Mouse (Mus musculus) limb, embryonic 10.5 days (tissue): ENCODE data around the gene Gm26965. TPM values are rescaled to one million over a fixed set of nuclear protein-coding genes. Genes with fewer than 3 reads are reported as not detected.
"Not testable (repeated sequence)": the region's sequence is repeated elsewhere in the genome, so short reads cannot be mapped to it uniquely, and the experiment has no call there.

Experiments
- DNase-seq: peaks from one replicate; pipeline ENCODE4 v3.0.0-alpha.2; 2017; ENCODE audit warnings: low spot score
- H3K27ac ChIP-seq: fragments of 300-500 bp; sonication (generic); 2 replicates; pipeline ENCODE4 v1.5.1; 2016; ENCODE audit warnings: mild to moderate bottlenecking
- H3K27me3 ChIP-seq: fragments of 300-500 bp; sonication (generic); 2 replicates; pipeline ENCODE4 v1.6.1; 2016; ENCODE audit warnings: low read depth, mild to moderate bottlenecking; ENCODE audit not compliant: poor library complexity, severe bottlenecking
- H3K36me3 ChIP-seq: fragments of 300-500 bp; sonication (generic); 2 replicates; pipeline ENCODE4 v1.6.1; 2016; ENCODE audit warnings: mild to moderate bottlenecking, moderate library complexity
- H3K4me1 ChIP-seq: fragments of 300-500 bp; sonication (generic); 2 replicates; pipeline ENCODE4 v1.6.1; 2016
- H3K4me3 ChIP-seq: fragments of 300-500 bp; sonication (generic); 2 replicates; pipeline ENCODE4 v1.5.1; 2016; ENCODE audit warnings: mild to moderate bottlenecking, moderate library complexity
- H3K9me3 ChIP-seq: fragments of 300-500 bp; sonication (generic); replicated peaks from 2 replicates; pipeline ENCODE4 v1.6.1; 2016; ENCODE audit warnings: mild to moderate bottlenecking
- WGBS: fragments of 180-500 bp; shearing (Covaris S2); methylation state at CpG from one replicate; pipeline ENCODE4 v1.1.7; 2016; 5-methylcytosine and 5-hydroxymethylcytosine counted together
- polyA plus RNA-seq: library from polyadenylated mRNA; unstranded; fragments of >200 nt; fragmentation: Nextera tagmentation; extraction: Ambion mirVana; gene quantifications from 2 replicates; pipeline ENCODE4 v1.2.1, GENCODE M21; 2016

Gene Gm26965
- polyA plus RNA-seq, 1 experiment from 2014 or later = not detected

DNA sequence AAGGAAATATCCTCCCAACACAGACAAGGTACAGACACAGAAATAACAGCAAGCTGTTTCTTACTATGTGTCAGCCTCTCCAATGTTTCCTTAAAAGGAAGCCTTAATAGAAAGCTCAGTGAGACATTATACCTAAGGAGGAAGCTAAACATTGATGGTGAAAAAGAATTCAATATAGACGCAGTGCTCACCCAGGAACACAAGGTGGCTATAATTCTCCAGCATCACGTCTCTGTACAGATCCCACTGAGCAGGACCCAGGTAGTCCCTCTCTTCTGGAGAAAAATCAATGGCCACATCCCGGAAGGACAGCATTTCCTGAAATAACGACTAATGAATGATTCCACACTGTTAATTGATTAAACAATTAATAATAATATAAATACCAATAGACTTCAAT, 44.4 kb downstream of the Gm26965 start:
- Histone ChIP-seq H3K36me3 (no peaks in the 10 kb centered on the region), H3K4me1 (peaks cover 9% of the 10 kb centered on the region), H3K27ac (no peak overlapping the region), H3K4me3 (no peak overlapping the region), H3K27me3 (no peaks in the 10 kb centered on the region), H3K9me3 (no peaks in the 10 kb centered on the region)
- DNase-seq = no peak
- WGBS = 77% methylated on average over 4 of the region's 4 CpGs

GRCm38 (mm10) chr13:67469274-67469673, 56.7 kb downstream of the Gm26965 start:
- WGBS = 88% methylated on average over 3 of the region's 3 CpGs
- no peak overlapping the region for H3K4me3 ChIP-seq
- DNase-seq = no peak
- no peaks in the 10 kb centered on the region for H3K4me1 ChIP-seq
- H3K27ac ChIP-seq = no peak overlapping the region
- peaks cover 26% of the 10 kb centered on the region for H3K36me3 ChIP-seq
- no peaks in the 10 kb centered on the region for H3K9me3 ChIP-seq
- H3K27me3 ChIP-seq = no peaks in the 10 kb centered on the region

- not testable (repeated sequence) for H3K4me3 ChIP-seq, H3K27ac ChIP-seq, H3K27me3 ChIP-seq, H3K4me1 ChIP-seq, H3K36me3 ChIP-seq, DNase-seq, H3K9me3 ChIP-seq
- WGBS = 92% methylated on average over 3 of the region's 5 CpGs
Measured at GRCm38 (mm10) chr13:67463506-67464185, 62.3 kb downstream of the Gm26965 start.

GRCm38 (mm10) chr13:67452021-67452309, 74.0 kb downstream of the Gm26965 start:
- peak overlapping the region; percentile 78 for H3K27ac ChIP-seq
- H3K27me3 ChIP-seq = no peaks in the 10 kb centered on the region
- WGBS = 8% methylated on average over 3 of the region's 3 CpGs
- H3K4me1 ChIP-seq = peaks cover 9% of the 10 kb centered on the region
- DNase-seq = peak; percentile 31
- no peaks in the 10 kb centered on the region for H3K9me3 ChIP-seq
- H3K4me3 ChIP-seq = peak overlapping the region; percentile 63
- H3K36me3 ChIP-seq = peaks cover 9% of the 10 kb centered on the region

DNA sequence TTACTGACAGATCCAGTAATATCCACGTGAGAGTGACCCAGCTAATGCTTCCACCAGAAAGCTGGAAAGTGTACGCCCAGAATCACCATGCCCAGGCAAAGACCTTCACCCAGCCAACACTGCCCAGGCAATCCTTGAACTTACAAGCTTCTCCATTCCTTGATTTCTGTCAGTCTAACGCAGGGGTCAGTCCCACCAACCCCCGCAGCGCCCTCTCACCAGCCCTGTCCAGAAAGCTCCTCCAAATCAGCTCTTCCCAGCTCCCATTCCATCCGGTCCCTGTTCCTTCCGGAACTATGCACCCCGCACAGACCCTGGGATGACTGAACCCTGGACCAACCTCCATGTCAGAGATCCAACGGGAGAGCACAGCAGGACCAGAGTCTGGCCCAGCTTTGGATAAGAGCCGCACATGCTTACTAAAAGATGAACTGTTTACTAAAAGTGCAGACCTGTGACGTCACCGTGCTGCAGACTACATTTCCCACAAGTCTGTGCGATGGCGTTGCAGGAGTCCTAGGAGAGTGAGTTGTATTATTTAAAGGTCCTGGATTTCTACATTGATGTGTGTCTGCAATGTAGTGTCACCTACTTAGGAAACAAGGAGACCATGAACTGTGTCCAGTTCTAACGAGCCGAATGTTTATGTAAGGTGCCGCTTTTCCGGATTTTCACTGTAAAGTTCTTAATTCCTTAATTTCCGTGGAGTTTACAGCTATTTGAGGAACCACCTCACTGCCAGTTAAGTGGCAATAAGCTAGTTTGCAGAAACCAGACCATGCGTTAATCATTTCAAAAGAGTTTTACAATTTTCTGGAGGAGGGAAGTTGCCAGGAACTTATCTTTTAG, 74.6 kb downstream of the Gm26965 start, which contains the start of gene Zfp874a:
TSS of gene Zfp874a (minus strand) at position 453 of the 849 bp plus-strand sequence.
- peak; percentile 76 for DNase-seq
- H3K4me1 ChIP-seq = peaks cover 9% of the 10 kb centered on the region
- peak within 1 kb of the TSS; percentile 63 for H3K4me3 ChIP-seq
- peak within 1 kb of the TSS; percentile 78 for H3K27ac ChIP-seq
- H3K9me3 ChIP-seq = no peaks in the 10 kb centered on the region
- WGBS = 2% methylated on average over 20 of the region's 20 CpGs
- peaks cover 15% of the 10 kb centered on the region for H3K36me3 ChIP-seq
- no peaks in the 10 kb centered on the region for H3K27me3 ChIP-seq

Other genes starting within 250 kb of the Gm26965 start
- gene Zfp458, start 247.7 kb downstream of the Gm26965 start, polyA plus RNA-seq = 0.74 and 1.5 TPM in 2 replicates
- gene Zfp457, start 219.7 kb downstream of the Gm26965 start, polyA plus RNA-seq = 0.24 and 0.50 TPM in 2 replicates
- 1.4 and 1.7 TPM in 2 replicates for gene Zfp595, start 193.6 kb downstream of the Gm26965 start, polyA plus RNA-seq
- not detected in 2 replicates for gene Gm28044, start 165.6 kb downstream of the Gm26965 start, polyA plus RNA-seq
- gene Zfp953, start 165.5 kb downstream of the Gm26965 start, polyA plus RNA-seq = 0.93 and 1.2 TPM in 2 replicates
- 0.35 TPM in 1 of 2 replicates, not detected in the other for gene Gm28041, start 150.4 kb downstream of the Gm26965 start, polyA plus RNA-seq
- 0.78 and 1.2 TPM in 2 replicates for gene Zfp456, start 150.3 kb downstream of the Gm26965 start, polyA plus RNA-seq
- gene Zfp429, start 126.3 kb downstream of the Gm26965 start, polyA plus RNA-seq = 2.7 and 6.0 TPM in 2 replicates
- gene Zfp459, start 104.7 kb downstream of the Gm26965 start, polyA plus RNA-seq = 1.2 TPM in 2 replicates
- 6.8 and 10.1 TPM in 2 replicates for gene Zfp874a, start 74.5 kb downstream of the Gm26965 start, polyA plus RNA-seq
- 1.5 and 2.5 TPM in 2 replicates for gene Zfp874b, start 41.9 kb downstream of the Gm26965 start, polyA plus RNA-seq
- gene Zfp58, start 25.6 kb downstream of the Gm26965 start, polyA plus RNA-seq = 14.2 and 18.5 TPM in 2 replicates
- 18.0 and 22.3 TPM in 2 replicates for gene Zfp87, start within 50 bp of the Gm26965 start, polyA plus RNA-seq
- 16.4 and 18.5 TPM in 2 replicates for gene Zfp748, start 27.7 kb upstream of the Gm26965 start, polyA plus RNA-seq
- gene Zfp729b, start 83.6 kb upstream of the Gm26965 start, polyA plus RNA-seq = 2.6 and 3.6 TPM in 2 replicates
- 0.18 TPM in 1 of 2 replicates, not detected in the other for gene Gm49345, start 111.6 kb upstream of the Gm26965 start, polyA plus RNA-seq
- 2.0 and 2.5 TPM in 2 replicates for gene Zfp729a, start 111.6 kb upstream of the Gm26965 start, polyA plus RNA-seq
- 9.9 and 12.1 TPM in 2 replicates for gene Zfp738, start 160.9 kb upstream of the Gm26965 start, polyA plus RNA-seq
- 6.2 and 8.9 TPM in 2 replicates for gene Zfp65, start 203.0 kb upstream of the Gm26965 start, polyA plus RNA-seq
- 4.3 and 4.7 TPM in 2 replicates for gene Zfp85, start 229.1 kb upstream of the Gm26965 start, polyA plus RNA-seq